Mouse (Mus musculus) lung, adult 2 months (tissue): ENCODE results near the gene Cuedc1.

Experiments
- CTCF ChIP-seq: fragments of 200-500 bp; IDR thresholded peaks from 2 replicates; pipeline ENCODE4 v1.5.1; 2011; ENCODE audit warnings: mild to moderate bottlenecking, low read length, control low read depth; ENCODE audit not compliant: insufficient read depth
- POLR2A ChIP-seq: fragments of 200-500 bp; IDR thresholded peaks from 2 replicates; pipeline ENCODE4 v1.6.1; 2011; ENCODE audit warnings: low read depth, mild to moderate bottlenecking, control low read depth, low read length, borderline replicate concordance; ENCODE audit errors: extremely low read depth

DNA sequence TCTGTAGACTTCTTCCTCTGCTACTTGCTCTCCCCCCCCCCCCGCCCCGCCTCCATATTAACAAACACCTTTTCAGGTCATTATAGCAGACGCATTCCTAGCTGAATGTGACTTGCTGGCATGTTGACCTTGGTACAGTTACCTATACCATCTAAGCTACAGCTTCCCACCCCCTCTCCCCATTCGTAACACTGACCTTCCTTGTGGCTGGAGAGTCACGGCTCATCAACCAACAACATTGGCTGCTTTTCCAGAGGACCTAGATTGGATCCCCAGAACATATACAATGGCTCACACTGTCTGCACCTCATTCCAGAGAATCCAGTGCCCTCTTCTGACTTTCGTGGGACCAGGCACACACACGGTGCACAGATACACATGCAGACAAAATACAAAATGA, 27.6 kb downstream of the Cuedc1 start:
- TF ChIP-seq POLR2A, result no peak
- no peak for TF ChIP-seq CTCF
